Mouse (Mus musculus): Measurements from ENCODE around the gene Gm12830. TPM values are rescaled to one million over a fixed set of nuclear protein-coding genes. Genes with fewer than 3 reads are reported as not detected.

The Gm12830 gene
- total RNA-seq, 2 experiments from 2014 or later, result not detected

GRCm38 (mm10) chr4:114843097-114843721 is 21.7 kb downstream of the Gm12830 start:
- no peak for DNase-seq (ENCODE audit: extremely low spot score in 1 of 2, low spot score in 1 of 2)

GRCm38 (mm10) chr4:114844600-114844999 is 23.1 kb downstream of the Gm12830 start:
- DNase-seq (ENCODE audit: extremely low spot score in 1 of 2, low spot score in 1 of 2), result no peak

- no peak for DNase-seq (ENCODE audit: extremely low spot score in 1 of 2, low spot score in 1 of 2)
These were observed 24.1 kb downstream of the Gm12830 start for GRCm38 (mm10) chr4:114845622-114846021.

GRCm38 (mm10) chr4:114846723-114847122 is 25.2 kb downstream of the Gm12830 start:
- no peak for DNase-seq (ENCODE audit: extremely low spot score in 1 of 2, low spot score in 1 of 2)

GRCm38 (mm10) chr4:114853968-114854367 is 32.4 kb downstream of the Gm12830 start:
- no peak for DNase-seq (ENCODE audit: extremely low spot score in 1 of 2, low spot score in 1 of 2)

GRCm38 (mm10) chr4:114858426-114858825 is 36.9 kb downstream of the Gm12830 start:
- DNase-seq (ENCODE audit: extremely low spot score in 1 of 2, low spot score in 1 of 2), result no peak

- DNase-seq (ENCODE audit: extremely low spot score in 1 of 2, low spot score in 1 of 2), result no peak
These were observed 41.6 kb downstream of the Gm12830 start for GRCm38 (mm10) chr4:114863166-114863565.

- DNase-seq (ENCODE audit: extremely low spot score in 1 of 2, low spot score in 1 of 2), result no peak
These were observed 48.4 kb downstream of the Gm12830 start for GRCm38 (mm10) chr4:114869765-114870490.

- no peak for DNase-seq (ENCODE audit: extremely low spot score in 1 of 2, low spot score in 1 of 2)
These were observed 55.0 kb downstream of the Gm12830 start for GRCm38 (mm10) chr4:114876441-114876972.

GRCm38 (mm10) chr4:114882232-114882631 is 60.7 kb downstream of the Gm12830 start:
- no peak for DNase-seq (ENCODE audit: extremely low spot score in 1 of 2, low spot score in 1 of 2)

- DNase-seq (ENCODE audit: extremely low spot score in 1 of 2, low spot score in 1 of 2), result no peak
These were observed 76.3 kb downstream of the Gm12830 start for GRCm38 (mm10) chr4:114897853-114898252.

GRCm38 (mm10) chr4:114899885-114900284 is 78.4 kb downstream of the Gm12830 start:
- no peak for DNase-seq (ENCODE audit: extremely low spot score in 1 of 2, low spot score in 1 of 2)

GRCm38 (mm10) chr4:114900866-114901642 is 79.5 kb downstream of the Gm12830 start:
- DNase-seq (ENCODE audit: extremely low spot score in 1 of 2, low spot score in 1 of 2), result no peak

GRCm38 (mm10) chr4:114901643-114902351 is 80.3 kb downstream of the Gm12830 start:
- DNase-seq (ENCODE audit: extremely low spot score in 1 of 2, low spot score in 1 of 2), result no peak

GRCm38 (mm10) chr4:114902641-114903421 is 81.3 kb downstream of the Gm12830 start:
- no peak for DNase-seq (ENCODE audit: extremely low spot score in 1 of 2, low spot score in 1 of 2)

GRCm38 (mm10) chr4:114903422-114903782 is 81.9 kb downstream of the Gm12830 start:
- no peak for DNase-seq (ENCODE audit: extremely low spot score in 1 of 2, low spot score in 1 of 2)

- DNase-seq (ENCODE audit: extremely low spot score in 1 of 2, low spot score in 1 of 2), result no peak
These were observed 84.0 kb downstream of the Gm12830 start for GRCm38 (mm10) chr4:114905501-114905900.
